Mouse (Mus musculus): Measurements from ENCODE around the gene Zfp354b. TPM values are rescaled to one million over a fixed set of nuclear protein-coding genes. Genes with fewer than 3 reads are reported as not detected.

Gene Zfp354b
- total RNA-seq, 2 experiments from 2014 or later = 1.9 to 2.4 TPM

DNA sequence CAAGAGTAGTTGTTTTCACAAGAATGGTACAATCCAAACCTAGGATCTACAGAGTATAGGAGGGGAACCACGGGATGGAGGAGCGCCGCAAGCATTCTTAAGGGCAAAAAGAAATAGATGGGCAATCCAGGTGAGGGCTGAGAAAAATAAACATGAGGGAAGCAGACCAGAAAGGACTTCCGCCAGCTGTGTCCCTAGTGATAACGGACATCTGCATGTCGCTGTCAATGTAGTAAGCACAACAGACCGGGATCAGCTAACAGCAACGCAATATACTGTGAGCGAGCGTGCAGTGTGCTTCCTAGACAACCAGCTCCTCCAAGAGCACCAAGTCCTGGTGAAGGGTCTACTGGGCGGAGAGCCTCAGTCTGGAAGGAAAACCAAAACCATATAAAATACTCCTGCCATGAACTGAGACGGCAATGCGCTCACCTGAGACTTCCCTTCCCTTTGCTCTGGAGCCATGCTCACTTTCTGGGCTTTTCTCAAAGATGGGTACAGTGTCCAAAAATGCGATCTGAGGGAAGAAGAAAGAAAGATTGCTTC lies 891 bp downstream of the Zfp354b start:
- intact Hi-C loops (cut with DNase I) = loop anchor here (1.0 to 5.0 kb wide), 2 partner anchors 103 to 129 kb away; partner anchors contain the start of genes Zfp354a and Zfp354c
- Histone ChIP-seq H3K4me3 (peak overlapping the region; percentile 89), H3K27ac (peak overlapping the region; percentile 86; the same call in 1 of the 2 replicates)
- TF ChIP-seq CTCF (IDR thresholded peaks at IDR 0.05) = no peak
- DNase-seq = no peak

GRCm38 (mm10) chr11:50915671-50916320 lies 15.6 kb downstream of the Zfp354b start, which contains the start of gene Zfp2:
Gene Zfp2, minus strand, starts transcription at chr11:50916165.
- intact Hi-C loops (cut with DNase I) = loop anchor here (1.0 kb wide), 1 partner anchor 74 kb away; the partner anchor contains the start of gene Zfp879
- DNase-seq = peak; percentile 96
- peak; percentile 82 for TF ChIP-seq CTCF (IDR thresholded peaks at IDR 0.05)
- Histone ChIP-seq H3K27ac (peak within 1 kb of the TSS; percentile 89), H3K4me3 (peak within 1 kb of the TSS; percentile 94)

DNA sequence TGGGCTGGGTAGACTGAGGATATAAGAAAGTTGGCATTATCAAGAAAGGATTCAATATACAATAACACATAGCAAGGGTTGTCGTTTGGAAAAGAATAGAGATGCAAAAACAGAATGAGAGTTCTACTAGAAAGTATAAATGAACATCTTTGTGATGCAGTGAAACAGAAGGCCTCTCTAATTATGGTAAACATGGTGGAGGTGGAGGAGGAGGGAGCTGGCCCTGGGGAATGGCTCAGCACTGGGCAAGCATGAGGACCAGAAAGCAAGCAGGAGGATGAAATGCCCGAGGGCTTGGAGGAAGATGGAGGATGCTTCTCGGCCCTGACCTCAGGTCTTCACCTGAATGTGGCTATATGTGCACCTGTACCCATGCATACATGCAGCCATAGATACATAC lies 17.0 kb downstream of the Zfp354b start:
- TF ChIP-seq CTCF (IDR thresholded peaks at IDR 0.05) = no peak
- no peak overlapping the region for H3K4me3 ChIP-seq
- DNase-seq = no peak
- no peak overlapping the region for H3K27ac ChIP-seq
- intact Hi-C loops (cut with DNase I) = no loop called here

GRCm38 (mm10) chr11:50913301-50913700 lies 18.1 kb downstream of the Zfp354b start:
- no peak for TF ChIP-seq CTCF (IDR thresholded peaks at IDR 0.05)
- H3K4me3 ChIP-seq = no peak overlapping the region
- no peak for DNase-seq
- intact Hi-C loops (cut with DNase I) = no loop called here
- no peak overlapping the region for H3K27ac ChIP-seq

DNA sequence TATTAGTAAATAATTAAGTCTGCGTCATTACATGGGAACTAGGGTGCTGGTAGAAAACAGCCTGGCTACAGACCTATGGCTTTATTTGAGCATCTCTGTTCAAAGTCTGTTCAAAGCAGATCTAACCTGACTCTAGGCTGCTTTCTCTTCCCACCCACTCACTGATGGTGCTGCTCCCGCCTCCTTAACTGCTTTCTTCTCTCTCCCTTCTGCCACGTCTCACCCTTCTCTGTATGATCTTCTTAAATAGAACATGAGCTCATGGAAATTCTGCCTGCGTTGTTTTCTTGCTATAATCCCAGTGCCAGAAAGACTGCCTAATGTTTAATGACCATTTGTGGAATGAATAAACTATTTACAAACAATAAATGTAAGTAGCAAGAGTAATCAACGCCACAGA lies 23.3 kb downstream of the Zfp354b start:
- Histone ChIP-seq H3K4me3 (no peak overlapping the region), H3K27ac (no peak overlapping the region)
- no peak for DNase-seq
- no peak for TF ChIP-seq CTCF (IDR thresholded peaks at IDR 0.05)
- intact Hi-C loops (cut with DNase I) = no loop called here

DNA sequence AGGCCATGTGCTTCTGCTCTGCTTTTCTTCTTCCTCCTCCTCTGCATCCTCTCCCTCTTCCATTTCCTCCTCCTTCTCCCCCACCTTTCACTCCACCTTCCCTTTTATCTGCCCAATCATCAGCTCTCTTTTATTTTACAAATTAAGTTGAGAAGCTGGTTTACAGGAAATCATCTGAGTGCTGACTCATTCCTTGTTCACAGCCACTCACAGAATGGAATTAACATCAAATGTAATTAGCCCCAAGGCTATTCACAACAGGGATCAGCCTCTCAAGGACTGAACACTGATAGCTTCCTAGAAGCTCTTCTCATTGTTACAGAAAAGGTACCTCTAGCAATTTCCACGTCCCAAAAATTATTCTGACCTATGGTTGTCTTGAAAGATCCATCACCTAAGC lies 34.1 kb downstream of the Zfp354b start:
- no peak for TF ChIP-seq CTCF (IDR thresholded peaks at IDR 0.05)
- intact Hi-C loops (cut with DNase I) = no loop called here
- H3K27ac ChIP-seq = no peak overlapping the region
- H3K4me3 ChIP-seq = no peak overlapping the region
- DNase-seq = no peak

- intact Hi-C loops (cut with DNase I) = no loop called here
- H3K27ac ChIP-seq = no peak overlapping the region
- no peak for DNase-seq
These were observed 39.0 kb downstream of the Zfp354b start for GRCm38 (mm10) chr11:50892441-50892840.

DNA sequence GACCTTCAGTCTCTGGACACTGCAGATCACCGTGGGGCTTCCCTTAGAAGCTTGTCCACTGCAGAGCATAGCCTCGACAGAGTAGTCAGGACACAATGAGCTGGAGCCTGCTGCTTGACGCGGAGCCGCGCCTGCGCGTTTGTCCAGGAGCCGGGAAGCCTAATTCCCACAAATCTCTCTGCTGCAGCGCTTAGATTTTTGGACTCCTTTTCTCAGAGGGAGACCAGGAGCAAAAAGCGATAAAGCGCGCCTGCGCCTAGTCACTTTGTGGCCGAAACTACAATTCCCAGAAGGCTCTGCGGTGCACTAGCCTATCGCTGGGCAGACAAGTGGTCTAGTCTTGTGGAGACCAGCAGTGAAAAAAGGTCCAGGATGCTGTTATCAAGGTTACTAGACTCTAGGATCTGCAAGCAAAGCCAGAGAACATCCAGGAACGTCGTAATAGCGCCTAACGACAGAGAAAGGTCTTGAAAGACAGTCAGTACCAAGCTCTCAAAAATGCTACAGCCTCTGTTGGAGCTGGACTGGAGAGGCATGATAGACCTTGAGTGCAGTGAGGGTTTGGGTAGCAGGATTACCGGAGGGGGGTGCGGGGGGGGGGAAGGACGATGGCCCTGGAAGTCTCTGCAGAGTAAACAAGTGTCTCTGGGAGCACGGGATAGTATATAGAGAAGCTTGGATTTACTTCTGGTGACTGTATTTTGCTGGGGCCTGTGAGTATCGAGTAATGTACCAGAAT lies 43.9 kb downstream of the Zfp354b start, which contains the start of gene Zfp454:
Zfp454 (minus strand) TSS at position 262 of the 739 bp plus-strand sequence.
- Histone ChIP-seq H3K4me3 (peak within 1 kb of the TSS; percentile 79), H3K27ac (peak within 1 kb of the TSS; percentile 76)
- intact Hi-C loops (cut with DNase I) = loop anchor here (5.0 kb wide), 1 partner anchor 45 kb away; the partner anchor contains the start of gene Zfp879
- no peak for TF ChIP-seq CTCF (IDR thresholded peaks at IDR 0.05)
- peak; percentile 88 for DNase-seq

More at GRCm38 (mm10) chr11:50892441-50892840, 39.0 kb downstream of the Zfp354b start:
- TF ChIP-seq CTCF (IDR thresholded peaks at IDR 0.05) = no peak
- no peak overlapping the region for H3K4me3 ChIP-seq

GRCm38 (mm10) chr11:50886933-50887293 lies 44.5 kb downstream of the Zfp354b start:
- peak overlapping the region; percentile 76 for H3K27ac ChIP-seq
- intact Hi-C loops (cut with DNase I) = loop anchor here (5.0 kb wide), 1 partner anchor 45 kb away; the partner anchor contains the start of gene Zfp879
- DNase-seq = peak; percentile 20
- peak overlapping the region; percentile 79 for H3K4me3 ChIP-seq
- TF ChIP-seq CTCF (IDR thresholded peaks at IDR 0.05) = no peak

- peak overlapping the region; percentile 79 for H3K4me3 ChIP-seq
- no peak overlapping the region for H3K27ac ChIP-seq
- intact Hi-C loops (cut with DNase I) = loop anchor here (5.0 kb wide), 1 partner anchor 44 kb away; the partner anchor contains the start of gene Zfp879
- peak; percentile 36 for DNase-seq
- no peak for TF ChIP-seq CTCF (IDR thresholded peaks at IDR 0.05)
These were observed 45.1 kb downstream of the Zfp354b start for GRCm38 (mm10) chr11:50886231-50886932.

- no peak for DNase-seq
- intact Hi-C loops (cut with DNase I) = no loop called here
- Histone ChIP-seq H3K4me3 (no peak overlapping the region), H3K27ac (no peak overlapping the region)
- TF ChIP-seq CTCF (IDR thresholded peaks at IDR 0.05) = no peak
These were observed 47.7 kb downstream of the Zfp354b start for GRCm38 (mm10) chr11:50883756-50884155.

- Histone ChIP-seq H3K4me3 (no peak overlapping the region), H3K27ac (no peak overlapping the region)
- DNase-seq = no peak
- intact Hi-C loops (cut with DNase I) = no loop called here
- TF ChIP-seq CTCF (IDR thresholded peaks at IDR 0.05) = no peak
These were observed 52.8 kb downstream of the Zfp354b start for GRCm38 (mm10) chr11:50878641-50879040.

Other genes starting within 250 kb of the Zfp354b start
- gene Zfp354c, start 103.9 kb downstream of the Zfp354b start, total RNA-seq (2021) = 1 to 10 TPM; 3.6 to 4.5 TPM
- gene Zfp879, start 90.1 kb downstream of the Zfp354b start, total RNA-seq (2021) = 1 to 10 TPM; 1.6 to 2.6 TPM
- not detected for gene Grm6, start 80.9 kb downstream of the Zfp354b start, total RNA-seq (2021)
- gene Zfp454, start 44.0 kb downstream of the Zfp354b start, total RNA-seq (2021) = 1 to 10 TPM; 1.9 to 3.2 TPM
- gene Zfp2, start 15.5 kb downstream of the Zfp354b start, total RNA-seq (2021) = 1 to 10 TPM; 4.4 to 5.5 TPM
- gene 4933414I15Rik, start 12.1 kb upstream of the Zfp354b start, total RNA-seq (2021) = not detected
- gene Prop1, start 22.1 kb upstream of the Zfp354b start, total RNA-seq (2021) = not detected
- gene Olfr1378, start 34.9 kb upstream of the Zfp354b start, total RNA-seq (2021) = not detected
- gene Olfr1377, start 50.3 kb upstream of the Zfp354b start, total RNA-seq (2021) = not detected
- gene Olfr51, start 72.0 kb upstream of the Zfp354b start, total RNA-seq (2021) = not detected
- not detected for gene Olfr54, start 82.6 kb upstream of the Zfp354b start, total RNA-seq (2021)
- not detected for gene Olfr1375, start 116.5 kb upstream of the Zfp354b start, total RNA-seq (2021)
- gene Zfp354a, start 127.6 kb upstream of the Zfp354b start, total RNA-seq (2021) = 1 to 10 TPM; 4.2 to 4.5 TPM